Mouse (Mus musculus) stomach, postnatal 0 days (tissue): Measurements from ENCODE around the gene Hk2.

ENCODE experiments used
- CTCF ChIP-seq: IDR thresholded peaks from 2 replicates; pipeline ENCODE4 v1.5.1; 2016; ENCODE audit warnings: antibody characterized with exemption, low read depth, mild to moderate bottlenecking, moderate library complexity
- EP300 ChIP-seq: optimal IDR thresholded peaks from 2 replicates; pipeline ENCODE3; 2016; ENCODE audit warnings: antibody characterized with exemption

DNA sequence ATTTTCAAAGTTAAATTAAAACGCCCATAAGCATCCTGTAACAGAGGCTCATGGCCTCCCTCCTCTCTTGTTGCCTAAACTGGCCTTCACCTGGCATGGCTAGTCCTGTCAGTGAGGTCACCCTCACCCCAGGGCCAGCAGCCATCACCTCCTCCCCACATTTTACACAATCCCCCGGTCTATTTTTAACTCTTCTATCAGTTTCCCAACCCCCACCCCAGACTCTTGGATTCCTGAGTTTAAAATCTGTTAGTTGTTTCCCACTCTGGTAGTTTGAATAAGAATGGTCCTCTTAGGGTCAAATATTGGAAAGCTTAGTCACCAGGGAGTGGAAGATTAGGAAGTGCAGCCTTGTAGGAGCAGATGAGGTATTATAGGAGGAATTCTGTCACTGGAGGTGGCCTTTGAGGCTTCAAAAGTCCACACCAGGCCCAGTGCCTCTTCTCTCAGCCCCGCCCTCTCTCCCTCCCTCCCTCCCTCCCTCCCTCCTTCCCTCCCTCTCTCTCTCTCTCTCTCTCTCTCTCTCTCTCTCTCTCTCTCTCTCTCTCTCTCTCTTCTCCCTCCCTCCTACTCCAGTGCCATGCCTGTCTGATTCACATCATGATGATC lies 13.4 kb downstream of the Hk2 start:
- no peak for TF ChIP-seq EP300
- no peak for TF ChIP-seq CTCF
